Comparison of ENCODE assay signal across 29 mouse cellular contexts in the genomic region with DNA sequence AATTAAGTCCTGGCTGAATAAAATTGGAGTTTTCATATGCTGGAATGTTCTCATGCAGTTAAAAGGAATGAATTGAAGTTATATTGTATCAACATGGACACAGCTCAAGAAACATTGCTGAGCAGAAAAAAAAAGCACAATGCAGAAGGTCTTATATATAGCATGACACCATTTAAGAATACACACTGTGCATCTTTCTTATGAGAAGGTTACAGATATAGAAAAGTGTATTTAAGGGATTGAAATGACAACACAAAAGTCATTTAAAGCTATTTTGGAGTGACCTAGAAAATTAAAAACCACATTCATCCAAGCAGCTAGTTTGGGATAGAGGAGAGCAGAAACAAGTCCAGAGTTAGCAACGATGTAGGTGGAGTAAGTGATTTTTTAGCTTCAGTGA.
"Had no signal": no experiment of that assay in that cellular context is flagged by ENCODE, and none has a peak within 500 bp of the region (broad histone marks: within the 10 kb centered on the region; RNA-seq: fewer than 3 reads in every experiment).

No protein-coding gene starts in this region.

- DNase-seq: left cerebral cortex, postnatal 4 days; liver; liver, embryonic 13.5 days; liver, postnatal 0 days; lung, adult 18-20 months; lung, adult 2 months; lung, embryonic 14.5 days; lung, postnatal 10 days; lung, postnatal 14 days; lung, postnatal 36 days; lung, postnatal 4 days; midbrain, embryonic 14.5 days had no signal

- H3K27ac ChIP-seq: limb, embryonic 10.5 days; limb, embryonic 12.5 days; limb, embryonic 13.5 days; limb, embryonic 15.5 days; liver, embryonic 12.5 days; liver, embryonic 13.5 days; liver, embryonic 14.5 days; liver, embryonic 15.5 days; lung, embryonic 15.5 days; macrophage; midbrain, embryonic 10.5 days; midbrain, embryonic 12.5 days; midbrain, embryonic 13.5 days; midbrain, embryonic 15.5 days had no signal

- H3K4me3 ChIP-seq: limb, embryonic 10.5 days; limb, embryonic 12.5 days; limb, embryonic 13.5 days; limb, embryonic 15.5 days; liver, embryonic 12.5 days; liver, embryonic 13.5 days; liver, embryonic 15.5 days; lung, embryonic 15.5 days; megakaryocyte, embryonic 14.5 days; midbrain, embryonic 10.5 days; midbrain, embryonic 12.5 days; midbrain, embryonic 13.5 days; midbrain, embryonic 15.5 days; myocyte had no signal

- ATAC-seq: liver, embryonic 12.5 days; liver, postnatal 0 days; lung, postnatal 0 days; midbrain, embryonic 13.5 days; midbrain, embryonic 15.5 days; midbrain, embryonic 16.5 days had no signal
